Mouse (Mus musculus) liver, embryonic 14.5 days (tissue): ENCODE measurements around the gene Lrp3. TPM values are rescaled to one million over a fixed set of nuclear protein-coding genes. Genes with fewer than 3 reads are reported as not detected.

ENCODE experiments used
- ATAC-seq: fragments of 200-750 bp; cut with Nextera tagmentation; 2 replicates; pipeline ENCODE4 v1.8.0; 2017; ENCODE audit warnings: moderate number of reproducible peaks, mild to moderate bottlenecking, moderate library complexity; ENCODE audit not compliant: insufficient read depth
- DNase-seq, 3 experiments: peaks; one replicate each; pipeline ENCODE4 v3.0.0-alpha.2; 2012 to 2013; ENCODE audit warnings: low read depth in 3 of 3, low spot score in 3 of 3
- H3K27ac ChIP-seq: fragments of 300-500 bp; sonication (generic); 2 replicates; pipeline ENCODE4 v1.5.1; 2014; ENCODE audit warnings: moderate library complexity, mild to moderate bottlenecking, control low read depth, inconsistent platforms
- H3K27me3 ChIP-seq: fragments of 300-500 bp; sonication (generic); 2 replicates; pipeline ENCODE4 v1.6.1; 2014; ENCODE audit warnings: mild to moderate bottlenecking, low read length, moderate library complexity; ENCODE audit not compliant: control insufficient read depth, insufficient read depth
- H3K36me3 ChIP-seq: fragments of 300-500 bp; sonication (generic); replicated peaks from 2 replicates; pipeline ENCODE4 v1.6.1; 2014; ENCODE audit warnings: low read depth; ENCODE audit not compliant: control insufficient read depth, insufficient read depth
- H3K4me1 ChIP-seq, 2 experiments: fragments of 200-500 bp in 1 of 2; fragments of 300-500 bp in 1 of 2; sonication (generic) in 1 of 2; replicated peaks; 2 replicates each; pipeline ENCODE4 v1.6.1; 2012 to 2014; ENCODE audit warnings: antibody characterized with exemption in 1 of 2, inconsistent platforms in 1 of 2, low read length in 1 of 2; ENCODE audit not compliant: control insufficient read depth in 2 of 2, insufficient read depth in 2 of 2
- H3K4me2 ChIP-seq: fragments of 300-500 bp; sonication (generic); 2 replicates; pipeline ENCODE4 v1.6.1; 2014; ENCODE audit warnings: low read depth, mild to moderate bottlenecking, control low read depth, moderate library complexity
- H3K4me3 ChIP-seq, 2 experiments: fragments of 200-500 bp in 1 of 2; fragments of 300-500 bp in 1 of 2; sonication (generic) in 1 of 2; 2 replicates each; pipeline ENCODE4 v1.5.1; 2012 to 2014; ENCODE audit warnings: low read depth in 2 of 2, low read length in 2 of 2, mild to moderate bottlenecking in 2 of 2, control low read depth in 1 of 2, inconsistent platforms in 1 of 2, moderate library complexity in 1 of 2; ENCODE audit not compliant: insufficient read depth in 1 of 2
- H3K9ac ChIP-seq: fragments of 300-500 bp; sonication (generic); replicated peaks from 2 replicates; pipeline ENCODE4 v1.6.1; 2014; ENCODE audit warnings: mild to moderate bottlenecking, control low read depth, moderate library complexity
- H3K9me3 ChIP-seq: fragments of 300-500 bp; sonication (generic); 2 replicates; pipeline ENCODE4 v1.6.1; 2016; ENCODE audit warnings: low read length, mixed read lengths; ENCODE audit not compliant: control insufficient read depth
- CTCF ChIP-seq: IDR thresholded peaks from 2 replicates; pipeline ENCODE4 v1.5.1; 2016; ENCODE audit warnings: antibody characterized with exemption, low read depth, control low read depth
- EP300 ChIP-seq: IDR thresholded peaks from 2 replicates; pipeline ENCODE4 v1.6.1; 2016; ENCODE audit warnings: antibody characterized with exemption, low read depth
- WGBS: fragments of 180-500 bp; shearing (Covaris S2); extraction: QIAGEN DNeasy Blood & Tissue Kit; methylation state at CpG from one replicate; pipeline ENCODE4 v1.1.7; 2014; ENCODE audit not compliant: insufficient replicate concordance; 5-methylcytosine and 5-hydroxymethylcytosine counted together
- polyA plus RNA-seq, 2 experiments: library from polyadenylated mRNA; depleted of rRNA in 1 of 2; stranded (reverse) in 1 of 2; unstranded in 1 of 2; fragments of >200 nt; fragmentation: Nextera tagmentation in 1 of 2; extraction: Ambion mirVana in 1 of 2; gene quantifications; 2 replicates each; pipeline versions ENCODE4 v1.2.1 to v1.2.3; 2012 to 2014

Gene Lrp3
- polyA plus RNA-seq, 2 experiments = 0.37 to 0.66 TPM

- H3K4me3 ChIP-seq = no peak overlapping the region
- 32% methylated on average over 3 of the region's 3 CpGs for WGBS
- H3K9ac ChIP-seq = no peak overlapping the region
- TF ChIP-seq EP300 = no peak
- no peak for TF ChIP-seq CTCF
- H3K27me3 ChIP-seq = no peaks in the 10 kb centered on the region
- ATAC-seq (no peak), DNase-seq (no peak)
- peaks cover 0 to 9% of the 10 kb centered on the region in 2 experiments; a peak in 2 of 4 replicates for H3K4me1 ChIP-seq
- H3K9me3 ChIP-seq = no peaks in the 10 kb centered on the region
- H3K27ac ChIP-seq = no peak overlapping the region
- H3K36me3 ChIP-seq = no peaks in the 10 kb centered on the region
- no peak overlapping the region for H3K4me2 ChIP-seq
Measured at GRCm38 (mm10) chr7:35157512-35157911, 57.8 kb downstream of the Lrp3 start.

GRCm38 (mm10) chr7:35156561-35157477 is 58.5 kb downstream of the Lrp3 start:
- no peak for ATAC-seq
- Histone ChIP-seq H3K36me3 (no peaks in the 10 kb centered on the region), H3K9ac (no peak overlapping the region), H3K27me3 (no peaks in the 10 kb centered on the region), H3K9me3 (no peaks in the 10 kb centered on the region), H3K4me3 (no peak overlapping the region), H3K4me1 (peaks cover 0 to 9% of the 10 kb centered on the region in 2 experiments; a peak in 2 of 4 replicates), H3K4me2 (no peak overlapping the region), H3K27ac (no peak overlapping the region)
- 23% methylated on average over 16 of the region's 16 CpGs for WGBS
- no peak for TF ChIP-seq CTCF
- TF ChIP-seq EP300 = no peak
- DNase-seq = no peak

- Histone ChIP-seq H3K4me3 (no peak overlapping the region), H3K27me3 (no peaks in the 10 kb centered on the region), H3K27ac (no peak overlapping the region), H3K4me1 (peaks cover 0 to 19% of the 10 kb centered on the region in 2 experiments; a peak in 2 of 4 replicates), H3K4me2 (no peak overlapping the region), H3K36me3 (no peaks in the 10 kb centered on the region), H3K9me3 (no peaks in the 10 kb centered on the region), H3K9ac (no peak overlapping the region)
- ATAC-seq = no peak
- no peak for DNase-seq
- WGBS = 10% methylated on average over 12 of the region's 12 CpGs
- TF ChIP-seq CTCF = no peak
- no peak for TF ChIP-seq EP300
Measured at GRCm38 (mm10) chr7:35154449-35154848, 60.8 kb downstream of the Lrp3 start.

- WGBS = 26% methylated on average over 5 of the region's 5 CpGs
- Histone ChIP-seq H3K27me3 (no peaks in the 10 kb centered on the region), H3K9me3 (no peaks in the 10 kb centered on the region), H3K36me3 (no peaks in the 10 kb centered on the region), H3K4me2 (no peak overlapping the region), H3K27ac (no peak overlapping the region), H3K9ac (no peak overlapping the region), H3K4me3 (no peak overlapping the region), H3K4me1 (peaks cover 0 to 28% of the 10 kb centered on the region in 2 experiments; a peak in 2 of 4 replicates)
- no peak for TF ChIP-seq CTCF
- TF ChIP-seq EP300 = no peak
- ATAC-seq (no peak), DNase-seq (no peak)
Measured at GRCm38 (mm10) chr7:35150860-35151259, 64.4 kb downstream of the Lrp3 start.

Other genes starting within 250 kb of the Lrp3 start
- gene Cebpg, start 158.9 kb downstream of the Lrp3 start, polyA plus RNA-seq (2012; rRNA removed) = 4.7 and 9.2 TPM in 2 replicates
- gene Cebpg, start 158.9 kb downstream of the Lrp3 start, polyA plus RNA-seq (2014; fragmentation: Nextera tagmentation; extraction: Ambion mirVana) = 14.5 and 14.7 TPM in 2 replicates
- 15.0 and 18.2 TPM in 2 replicates for gene Cebpa, start 96.2 kb downstream of the Lrp3 start, polyA plus RNA-seq (2012; rRNA removed)
- 6.5 and 7.1 TPM in 2 replicates for gene Cebpa, start 96.2 kb downstream of the Lrp3 start, polyA plus RNA-seq (2014; fragmentation: Nextera tagmentation; extraction: Ambion mirVana)
- gene Slc7a10, start 29.1 kb downstream of the Lrp3 start, polyA plus RNA-seq (2012; rRNA removed) = 0.22 and 0.27 TPM in 2 replicates
- 0.29 and 0.38 TPM in 2 replicates for gene Slc7a10, start 29.1 kb downstream of the Lrp3 start, polyA plus RNA-seq (2014; fragmentation: Nextera tagmentation; extraction: Ambion mirVana)
- 2.3 and 3.7 TPM in 2 replicates for gene Gpatch1, start 102.9 kb upstream of the Lrp3 start, polyA plus RNA-seq (2012; rRNA removed)
- 5.4 and 6.6 TPM in 2 replicates for gene Gpatch1, start 102.9 kb upstream of the Lrp3 start, polyA plus RNA-seq (2014; fragmentation: Nextera tagmentation; extraction: Ambion mirVana)
- 2.7 and 3.0 TPM in 2 replicates for gene Rhpn2, start 118.7 kb upstream of the Lrp3 start, polyA plus RNA-seq (2012; rRNA removed)
- gene Rhpn2, start 118.7 kb upstream of the Lrp3 start, polyA plus RNA-seq (2014; fragmentation: Nextera tagmentation; extraction: Ambion mirVana) = 2.8 and 4.1 TPM in 2 replicates
- gene Faap24, start 181.3 kb upstream of the Lrp3 start, polyA plus RNA-seq (2012; rRNA removed) = 6.6 and 8.1 TPM in 2 replicates
- 19.1 and 19.9 TPM in 2 replicates for gene Faap24, start 181.3 kb upstream of the Lrp3 start, polyA plus RNA-seq (2014; fragmentation: Nextera tagmentation; extraction: Ambion mirVana)
- gene Cep89, start 181.5 kb upstream of the Lrp3 start, polyA plus RNA-seq (2012; rRNA removed) = 6.2 and 11.6 TPM in 2 replicates
- gene Cep89, start 181.5 kb upstream of the Lrp3 start, polyA plus RNA-seq (2014; fragmentation: Nextera tagmentation; extraction: Ambion mirVana) = 14.5 and 14.7 TPM in 2 replicates
- 1.3 and 1.6 TPM in 2 replicates for gene Slc7a9, start 233.3 kb upstream of the Lrp3 start, polyA plus RNA-seq (2012; rRNA removed)
- 2.2 and 2.4 TPM in 2 replicates for gene Slc7a9, start 233.3 kb upstream of the Lrp3 start, polyA plus RNA-seq (2014; fragmentation: Nextera tagmentation; extraction: Ambion mirVana)